Mouse (Mus musculus): ENCODE data around the gene Iah1.
A peak's percentile ranks its signal among the peaks of the same experiment; 100 is the strongest.

The Iah1 gene

GRCm38 (mm10) chr12:21369087-21369410, 52.9 kb downstream of the Iah1 start:
- no peak for DNase-seq

- no peak for DNase-seq
Measured at GRCm38 (mm10) chr12:21370035-21370611, 53.9 kb downstream of the Iah1 start.

- peak; percentile 98 for DNase-seq
Measured at GRCm38 (mm10) chr12:21373100-21373819, 57.1 kb downstream of the Iah1 start, which contains the start of gene Adam17. Gene Adam17 (minus strand): TSS chr12:21373632.

Data from kidney, adult 9 months (tissue).